Mouse (Mus musculus): ENCODE data around the gene Lrrc57. TPM values are rescaled to one million over a fixed set of nuclear protein-coding genes. Genes with fewer than 3 reads are reported as not detected.
A peak's percentile ranks its signal among the peaks of the same experiment; 100 is the strongest.
"Not testable (repeated sequence)": the region's sequence is repeated elsewhere in the genome, so short reads cannot be mapped to it uniquely, and the experiment has no call there.

The Lrrc57 gene
- total RNA-seq, 2 experiments from 2014 or later, result 30.9 to 32.2 TPM

GRCm38 (mm10) chr2:120606021-120606690, 3.2 kb downstream of the Lrrc57 start:
- peak; percentile 25 to 63 for DNase-seq (ENCODE audit: low spot score in 2 of 2)

DNA sequence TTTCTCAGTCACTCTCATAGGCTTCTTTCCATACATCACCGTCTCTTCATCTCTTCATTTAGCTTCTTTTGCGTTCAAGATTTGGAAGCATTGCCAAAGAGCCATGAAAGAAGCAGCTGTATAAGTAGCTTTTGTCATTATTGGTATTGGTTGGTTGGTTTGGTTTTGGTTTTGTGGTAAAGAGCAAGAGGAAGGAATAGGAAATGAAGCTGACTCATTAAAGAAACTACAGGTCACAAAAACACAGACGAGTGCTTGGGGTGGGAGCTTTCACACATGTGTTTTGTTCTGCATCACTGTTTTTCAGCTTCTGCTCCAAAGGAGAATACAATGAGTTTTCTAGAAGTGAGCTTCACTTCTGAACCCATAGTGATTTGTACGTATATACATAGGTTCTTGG, 9.8 kb downstream of the Lrrc57 start:
- no peak for DNase-seq (ENCODE audit: low spot score in 2 of 2)

GRCm38 (mm10) chr2:120597734-120598133, 11.6 kb downstream of the Lrrc57 start:
- DNase-seq (ENCODE audit: low spot score in 2 of 2), result no peak

DNA sequence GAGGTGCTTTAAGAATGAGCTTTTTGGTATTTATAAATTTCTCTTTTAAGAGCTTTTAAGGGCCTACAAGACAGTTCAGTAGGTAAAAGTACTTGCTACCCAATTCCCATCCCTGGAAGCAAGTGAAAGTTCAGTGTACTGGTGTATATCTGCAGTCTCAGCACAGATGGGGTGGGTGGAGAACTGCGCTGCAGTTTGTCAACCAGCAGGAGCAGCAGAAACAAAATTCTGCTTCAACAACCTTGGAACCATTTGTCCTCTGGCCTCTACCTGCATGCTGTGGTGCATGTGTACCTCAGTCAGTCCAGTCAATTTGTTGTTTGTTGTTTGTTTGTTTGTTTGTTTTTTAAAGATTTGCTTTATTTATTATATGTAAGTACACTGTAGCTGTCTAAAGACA, 17.1 kb downstream of the Lrrc57 start:
- DNase-seq (ENCODE audit: low spot score in 2 of 2), result peak in 1 of 2 experiments; percentile 45

GRCm38 (mm10) chr2:120589759-120590158, 19.6 kb downstream of the Lrrc57 start:
- peak; percentile 48 to 71 for DNase-seq (ENCODE audit: low spot score in 2 of 2)

- DNase-seq (ENCODE audit: low spot score in 2 of 2), result no peak
Observed at GRCm38 (mm10) chr2:120578286-120578685, 31.0 kb downstream of the Lrrc57 start.

DNA sequence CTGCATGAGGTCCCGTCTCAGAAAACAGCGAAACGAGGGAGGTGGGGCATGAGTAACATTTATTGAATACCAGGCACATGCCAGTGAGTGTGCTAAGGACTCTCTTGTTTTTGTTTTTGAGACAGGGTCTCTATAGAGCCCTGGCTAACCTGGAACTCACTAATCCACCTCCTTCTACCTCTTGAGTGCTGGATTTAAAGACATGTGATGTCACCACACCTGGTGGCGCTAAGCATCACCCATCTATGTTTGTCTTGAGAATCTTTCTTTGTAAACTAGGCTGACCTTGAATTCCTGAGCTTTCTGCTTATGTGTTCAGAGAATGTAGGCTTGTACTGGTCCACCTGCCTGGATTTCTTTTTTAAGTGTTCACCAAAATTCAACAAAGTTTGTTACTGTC, 31.5 kb downstream of the Lrrc57 start:
- no peak for DNase-seq (ENCODE audit: low spot score in 2 of 2)

DNA sequence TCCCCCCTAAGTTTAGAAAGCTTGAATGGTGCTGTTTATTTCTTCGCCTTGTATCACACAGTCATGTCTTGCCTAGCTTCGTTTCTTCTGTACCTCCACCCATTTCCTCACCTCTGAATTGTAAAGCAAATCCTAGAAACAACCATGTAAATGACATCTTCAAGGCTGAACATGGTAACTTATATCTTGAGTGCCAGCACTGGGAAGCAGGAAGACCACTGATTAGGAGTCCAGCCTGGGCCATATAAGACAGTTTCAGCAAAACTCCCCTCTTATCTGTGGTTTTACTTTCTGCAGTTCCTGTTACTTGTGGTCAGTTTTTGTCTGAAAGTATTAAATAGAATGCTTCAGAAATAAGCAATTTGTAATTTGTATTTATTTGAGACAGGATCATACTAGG, 33.3 kb downstream of the Lrrc57 start:
- no peak for DNase-seq (ENCODE audit: low spot score in 2 of 2)

- DNase-seq (ENCODE audit: low spot score in 2 of 2), result no peak
Observed at GRCm38 (mm10) chr2:120575121-120575520, 34.2 kb downstream of the Lrrc57 start.

DNA sequence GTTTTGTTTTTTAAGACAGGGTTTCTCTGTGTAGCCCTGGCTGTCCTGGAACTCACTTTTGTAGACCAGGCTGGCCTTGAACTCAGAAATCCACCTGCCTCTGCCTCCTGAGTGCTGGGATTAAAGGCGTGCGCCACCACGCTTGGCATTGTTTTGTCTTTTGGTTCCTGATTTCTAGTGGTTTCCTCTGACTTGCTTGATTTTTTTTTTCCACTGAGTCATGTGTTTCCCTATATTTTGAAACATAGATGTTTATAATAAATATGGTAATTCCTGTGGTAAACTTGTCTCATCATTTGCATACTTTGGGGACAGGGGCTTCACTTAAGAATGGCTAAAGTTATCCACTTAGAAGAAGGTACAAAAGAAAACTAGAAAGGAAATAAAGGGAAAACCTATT, 37.2 kb downstream of the Lrrc57 start:
- not testable (repeated sequence) for DNase-seq (ENCODE audit: low spot score in 2 of 2)

GRCm38 (mm10) chr2:120571081-120571480, 38.2 kb downstream of the Lrrc57 start:
- no peak for DNase-seq (ENCODE audit: low spot score in 2 of 2)

GRCm38 (mm10) chr2:120567798-120568320, 41.5 kb downstream of the Lrrc57 start:
- DNase-seq (ENCODE audit: low spot score in 2 of 2), result no peak

- peak; percentile 93 to 96 for DNase-seq (ENCODE audit: low spot score in 2 of 2)
Observed at GRCm38 (mm10) chr2:120566886-120567797, 42.2 kb downstream of the Lrrc57 start, which contains the start of gene Snap23. TSS of gene Snap23 (plus strand) at chr2:120567671.

DNA sequence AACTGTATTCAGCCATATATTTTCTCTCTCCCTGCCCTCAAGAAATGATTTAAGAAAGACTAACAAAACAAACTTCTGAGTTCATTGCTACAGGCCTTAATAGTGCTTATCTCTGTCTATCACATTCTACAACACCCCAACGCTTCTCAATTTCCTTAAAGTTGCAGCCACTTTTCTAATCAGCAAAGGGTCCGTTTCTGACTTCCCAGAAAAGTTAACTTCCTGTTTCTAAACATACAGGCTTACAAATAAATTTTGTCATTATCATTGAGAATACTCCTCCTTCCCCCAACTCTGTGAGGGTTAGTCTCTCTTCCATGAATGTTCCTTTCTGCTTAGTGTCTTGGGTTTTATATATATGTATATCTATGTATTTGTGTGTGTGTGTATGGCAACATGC, 44.0 kb downstream of the Lrrc57 start:
- DNase-seq (ENCODE audit: low spot score in 2 of 2), result no peak

GRCm38 (mm10) chr2:120564548-120565188, 44.7 kb downstream of the Lrrc57 start:
- not testable (repeated sequence) for DNase-seq (ENCODE audit: low spot score in 2 of 2)

DNA sequence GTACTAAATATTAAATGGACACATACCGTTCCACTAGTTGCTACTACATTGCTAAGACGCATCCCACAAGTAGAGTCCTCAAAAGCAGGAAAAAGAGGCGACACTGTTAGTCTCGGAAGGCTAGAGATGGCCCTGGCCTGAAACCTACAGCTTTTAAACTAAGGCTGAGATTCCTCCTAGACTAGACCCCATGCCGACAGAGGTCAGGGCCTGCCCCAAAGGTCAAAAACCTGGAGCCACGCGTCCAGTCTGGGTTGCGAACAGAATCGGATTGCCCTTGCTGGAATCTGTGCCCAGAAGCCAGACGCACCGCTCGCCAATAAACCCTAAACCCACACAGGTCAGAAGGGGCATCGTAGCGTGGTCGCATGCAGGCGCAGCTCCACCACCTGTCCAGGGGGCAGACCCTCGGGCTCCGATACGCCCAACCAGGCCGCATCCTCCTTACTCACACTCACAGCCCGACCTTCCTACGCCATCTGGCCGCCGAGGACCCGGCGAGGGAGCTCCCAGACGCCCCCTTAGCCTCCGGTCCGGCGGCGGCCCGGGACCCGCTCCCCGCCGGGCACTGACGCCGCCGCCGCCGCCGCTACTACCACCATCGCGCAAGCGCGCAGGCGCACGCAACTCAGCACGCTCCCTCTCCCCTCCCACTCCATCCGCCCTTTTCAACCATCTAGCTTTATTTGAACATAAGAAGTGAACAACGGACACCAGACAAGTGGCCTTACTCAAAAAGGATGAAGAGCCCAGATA, 45.9 kb downstream of the Lrrc57 start, which contains the start of gene Zfp106:
Zfp106 (minus strand) TSS at position 609 of the 756 bp plus-strand sequence.
- DNase-seq (ENCODE audit: low spot score in 2 of 2), result peak; percentile 86 to 92

DNA sequence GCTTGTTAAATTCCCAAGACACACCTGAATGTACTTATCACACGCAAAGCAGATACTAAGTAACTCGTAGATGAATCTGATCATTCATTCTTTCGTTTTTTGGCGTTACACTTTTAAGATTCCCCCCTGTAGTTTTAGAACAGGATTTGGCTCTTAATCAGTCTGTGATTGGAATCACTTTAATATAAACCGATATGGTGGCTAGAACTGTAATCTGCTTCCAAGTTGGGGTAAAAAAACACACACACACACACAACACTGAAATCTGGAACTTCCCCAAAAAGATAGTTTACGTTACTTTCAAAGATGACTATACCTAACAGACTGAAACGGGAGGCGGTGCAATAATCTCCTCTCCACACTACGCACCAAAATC, 46.5 kb downstream of the Lrrc57 start:
- no peak for DNase-seq (ENCODE audit: low spot score in 2 of 2)

DNA sequence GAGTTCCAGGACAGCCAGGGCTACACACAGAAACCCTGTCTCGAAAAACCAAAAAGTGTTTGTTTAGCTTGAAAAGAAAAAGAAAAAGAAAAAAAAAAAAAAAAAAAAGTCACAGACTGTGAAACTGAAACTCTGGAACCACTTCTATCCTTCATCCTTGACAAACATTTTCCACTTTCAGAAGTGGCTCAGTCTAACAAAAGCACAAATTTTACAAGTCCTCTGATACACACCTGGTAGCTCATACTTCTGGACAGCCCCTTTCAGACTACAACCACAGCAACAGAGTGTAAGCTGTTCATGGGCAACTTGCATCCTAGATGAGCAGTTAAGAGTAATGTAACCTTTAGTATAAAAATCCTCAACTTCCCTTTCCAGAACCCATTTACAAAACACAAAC, 47.8 kb downstream of the Lrrc57 start:
- DNase-seq (ENCODE audit: low spot score in 2 of 2), result no peak

GRCm38 (mm10) chr2:120558813-120559212, 50.5 kb downstream of the Lrrc57 start:
- DNase-seq (ENCODE audit: low spot score in 2 of 2), result no peak

- DNase-seq (ENCODE audit: low spot score in 2 of 2), result no peak
Observed at GRCm38 (mm10) chr2:120556868-120557267, 52.5 kb downstream of the Lrrc57 start.

Data from layer of hippocampus, adult 18-20 months (tissue).